Comparison of ENCODE assay signal across 9 mouse cellular contexts in the genomic region with DNA sequence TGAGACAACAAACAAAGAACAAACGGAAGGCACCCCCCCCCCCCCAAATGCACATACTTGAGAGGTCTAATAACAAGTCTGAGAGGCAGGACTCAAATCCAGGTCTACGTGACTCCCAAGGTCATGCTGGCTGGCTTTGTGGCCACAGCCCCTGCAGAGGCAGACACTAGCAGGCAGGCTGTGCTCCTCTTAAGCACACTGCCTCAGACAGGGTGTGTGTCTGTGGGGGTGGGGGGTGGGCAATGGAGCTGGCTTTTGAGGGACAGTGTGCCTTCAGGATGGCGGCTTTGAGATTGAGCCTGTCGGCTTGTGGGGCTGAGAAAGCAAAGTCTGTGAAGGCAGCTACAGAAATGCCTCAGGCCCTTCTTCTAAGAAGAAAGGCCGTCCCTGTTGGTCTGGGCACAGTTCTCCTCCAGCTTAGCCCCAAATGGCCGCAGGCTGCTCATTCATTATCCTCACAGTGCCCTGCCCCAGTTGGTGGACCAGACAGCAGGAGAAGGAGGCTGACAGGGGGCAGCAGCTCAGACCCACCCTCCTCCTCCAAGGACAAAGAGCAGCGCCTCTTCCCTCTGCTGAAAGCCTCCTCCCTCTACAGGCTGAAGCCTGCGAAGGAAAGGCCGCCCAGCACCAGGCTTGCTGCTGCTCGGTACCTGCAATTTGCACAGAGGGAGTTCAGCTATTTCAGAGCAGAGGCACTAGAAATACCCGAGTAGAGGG.
DNase-seq lines count a peak whose midpoint lies in the region; ATAC-seq and TF ChIP-seq lines count a peak whose summit lies in the region.
"Had no signal": no experiment of that assay in that cellular context is flagged by ENCODE, and none has a peak within 500 bp of the region (broad histone marks: within the 10 kb centered on the region; RNA-seq: fewer than 3 reads in every experiment).

No protein-coding gene starts in this region.

- intact Hi-C loops in heart, postnatal 10 days (cut with DNase I) = no loop called here

- DNase-seq in layer of hippocampus, adult 2 months (ENCODE audit: low spot score in 2 of 2) = no peak
- DNase-seq in layer of hippocampus, adult 9-11 months = no peak
- peak; percentile 32 for DNase-seq in embryonic facial prominence, embryonic 14.5 days (ENCODE audit: low spot score)
- DNase-seq in limb, embryonic 11.5 days (ENCODE audit: low spot score) = peak; percentile 49
- DNase-seq in right cerebral cortex, postnatal 10 days (ENCODE audit: low spot score in 2 of 2) = peak; percentile 45 to 54
- no peak for DNase-seq in urinary bladder, adult 2 months (ENCODE audit: low spot score)
- no peak for DNase-seq in gastrocnemius, adult 8-10 months (ENCODE audit: low spot score in 2 of 2)
- DNase-seq in heart, postnatal 10 days = no peak
- DNase-seq: cerebellum, adult 2 months had no signal

- no peak overlapping the region for H3K4me2 ChIP-seq in embryonic facial prominence, embryonic 14.5 days (ENCODE audit: low read depth, low read length)
- no peak overlapping the region for H3K4me2 ChIP-seq in limb, embryonic 11.5 days (ENCODE audit: low read depth, severe bottlenecking)

- TF ChIP-seq CTCF in layer of hippocampus, adult 2 months (conservative IDR thresholded peaks at IDR 0.05) = peak; percentile 29

- H3K27me3 ChIP-seq in embryonic facial prominence, embryonic 14.5 days (replicated peaks; ENCODE audit: control insufficient read depth, insufficient read depth, low read length) = no peaks in the 10 kb centered on the region
- no peaks in the 10 kb centered on the region for H3K27me3 ChIP-seq in limb, embryonic 11.5 days (ENCODE audit: control insufficient read depth, insufficient read depth, low read length)

- peak overlapping the region; percentile 45 for H3K9ac ChIP-seq in embryonic facial prominence, embryonic 14.5 days (ENCODE audit: low read depth, low read length)
- H3K9ac ChIP-seq in limb, embryonic 11.5 days (ENCODE audit: low read length) = 0 out of 2 replicates have a peak overlapping the region, but pooled peaks have one; percentile 30

- H3K27ac ChIP-seq in layer of hippocampus, adult 2 months = 0 out of 2 replicates have a peak overlapping the region, but pooled peaks have one; percentile 28
- H3K27ac ChIP-seq in embryonic facial prominence, embryonic 14.5 days (replicated peaks; ENCODE audit: low read depth, low read length) = no peak overlapping the region
- H3K27ac ChIP-seq in limb, embryonic 11.5 days (replicated peaks; ENCODE audit: low read depth, low read length) = no peak overlapping the region

- 15% methylated on average over 10 of the region's 11 CpGs for WGBS in embryonic facial prominence, embryonic 14.5 days
- WGBS in limb, embryonic 11.5 days = 14% methylated on average over 11 of the region's 11 CpGs

- H3K4me1 ChIP-seq in embryonic facial prominence, embryonic 14.5 days (ENCODE audit: control insufficient read depth, insufficient read depth, low read length) = no peaks in the 10 kb centered on the region
- no peaks in the 10 kb centered on the region for H3K4me1 ChIP-seq in limb, embryonic 11.5 days (ENCODE audit: control insufficient read depth, insufficient read depth, low read length)

- H3K4me3 ChIP-seq in layer of hippocampus, adult 2 months = no peak overlapping the region
- H3K4me3 ChIP-seq in embryonic facial prominence, embryonic 14.5 days (ENCODE audit: low read depth, low read length) = no peak overlapping the region
- H3K4me3 ChIP-seq in limb, embryonic 11.5 days (ENCODE audit: low read depth, low read length) = no peak overlapping the region

- ATAC-seq in embryonic facial prominence, embryonic 14.5 days (ENCODE audit: low read depth) = peak; percentile 62; the same call in 1 of the 2 replicates
- ATAC-seq in limb, embryonic 11.5 days (ENCODE audit: insufficient number of reproducible peaks, low FRiP score, low TSS enrichment, low read depth) = 0 out of 2 replicates have a peak, but pooled peaks have one; percentile 57

- no peaks in the 10 kb centered on the region for H3K36me3 ChIP-seq in embryonic facial prominence, embryonic 14.5 days (ENCODE audit: control insufficient read depth, insufficient read depth, low read length)
- H3K36me3 ChIP-seq in limb, embryonic 11.5 days (ENCODE audit: control insufficient read depth, insufficient read depth, low read length) = no peaks in the 10 kb centered on the region

- H3K9me3 ChIP-seq in embryonic facial prominence, embryonic 14.5 days (ENCODE audit: control insufficient read depth, low read length) = no peaks in the 10 kb centered on the region
- no peaks in the 10 kb centered on the region for H3K9me3 ChIP-seq in limb, embryonic 11.5 days (ENCODE audit: control insufficient read depth, low read length)

Comparison
In these comparisons a context has a peak if more than half of its experiments do, and no peak if none do; other contexts are left out.
1. DNase-seq: peak in embryonic facial prominence, embryonic 14.5 days (single experiment), limb, embryonic 11.5 days (single experiment) and right cerebral cortex, postnatal 10 days (2 of 2); none in layer of hippocampus, adult 2 months (0 of 2), layer of hippocampus, adult 9-11 months (single experiment), urinary bladder, adult 2 months (single experiment), gastrocnemius, adult 8-10 months (0 of 2) and heart, postnatal 10 days (0 of 2).